Mouse (Mus musculus) small intestine, adult 2 months (tissue): ENCODE data around the gene Sugct.

Experiments
- CTCF ChIP-seq: fragments of 200-500 bp; IDR thresholded peaks from 2 replicates; pipeline ENCODE4 v1.5.1; 2012; ENCODE audit warnings: low read depth, mild to moderate bottlenecking, control low read depth, inconsistent platforms, low read length, moderate library complexity, mixed read lengths; ENCODE audit not compliant: insufficient replicate concordance, insufficient read length; ENCODE audit errors: extremely low read depth
- POLR2A ChIP-seq: fragments of 200-500 bp; IDR thresholded peaks from 2 replicates; pipeline ENCODE4 v1.6.1; 2012; ENCODE audit warnings: low read depth, mild to moderate bottlenecking, control low read depth, inconsistent platforms, low read length, moderate library complexity

GRCm38 (mm10) chr13:17297462-17298005 lies 397.8 kb downstream of the Sugct start:
- no peak for TF ChIP-seq CTCF
- no peak for TF ChIP-seq POLR2A
